Mouse (Mus musculus) 3134 (cell line): ENCODE data around the gene Ddx28.
A peak's percentile ranks its signal among the peaks of the same experiment; 100 is the strongest.
"Not testable (repeated sequence)": the region's sequence is repeated elsewhere in the genome, so short reads cannot be mapped to it uniquely, and the experiment has no call there.

ENCODE experiments used
- DNase-seq: peaks from one replicate; pipeline ENCODE4 v3.0.0-alpha.2; 2011; ENCODE audit warnings: low spot score; ENCODE audit not compliant: insufficient read length; ENCODE audit errors: extremely low read depth

The Ddx28 gene

GRCm38 (mm10) chr8:106017130-106017529 is 5.4 kb upstream of the Ddx28 start:
- no peak for DNase-seq

GRCm38 (mm10) chr8:106016284-106016683 is 4.6 kb upstream of the Ddx28 start:
- no peak for DNase-seq

- DNase-seq = not testable (repeated sequence)
Measured at GRCm38 (mm10) chr8:106012203-106012602, 521 bp upstream of the Ddx28 start.

- DNase-seq = peak; percentile 91
Measured at GRCm38 (mm10) chr8:106010748-106011642, 687 bp downstream of the Ddx28 start.

- DNase-seq = not testable (repeated sequence)
Measured at GRCm38 (mm10) chr8:106007891-106008290, 3.8 kb downstream of the Ddx28 start.

GRCm38 (mm10) chr8:106007135-106007534 is 4.5 kb downstream of the Ddx28 start:
- DNase-seq = peak; percentile 24

GRCm38 (mm10) chr8:106006413-106006812 is 5.3 kb downstream of the Ddx28 start:
- DNase-seq = no peak

GRCm38 (mm10) chr8:106005875-106006274 is 5.8 kb downstream of the Ddx28 start, which contains the start of gene Dpep2nb:
Gene Dpep2nb, minus strand, starts transcription at chr8:106005975.
- DNase-seq = no peak

GRCm38 (mm10) chr8:106004538-106005207 is 7.0 kb downstream of the Ddx28 start:
- no peak for DNase-seq

GRCm38 (mm10) chr8:106001908-106002307 is 9.8 kb downstream of the Ddx28 start:
- no peak for DNase-seq

- DNase-seq = no peak
Measured at GRCm38 (mm10) chr8:105998971-105999370, 12.7 kb downstream of the Ddx28 start.

- DNase-seq = no peak
Measured at GRCm38 (mm10) chr8:105996359-105996758, 15.3 kb downstream of the Ddx28 start.

GRCm38 (mm10) chr8:105993226-105993625 is 18.5 kb downstream of the Ddx28 start:
- no peak for DNase-seq

- no peak for DNase-seq
Measured at GRCm38 (mm10) chr8:105992499-105992898, 19.2 kb downstream of the Ddx28 start.

GRCm38 (mm10) chr8:105991546-105991945 is 20.1 kb downstream of the Ddx28 start:
- peak; percentile 26 for DNase-seq

- peak; percentile 61 for DNase-seq
Measured at GRCm38 (mm10) chr8:105990856-105991387, 20.8 kb downstream of the Ddx28 start, which contains the start of gene Dus2. Gene Dus2, plus strand, starts transcription at chr8:105991337.

- no peak for DNase-seq
Measured at GRCm38 (mm10) chr8:105988546-105988945, 23.1 kb downstream of the Ddx28 start.

- not testable (repeated sequence) for DNase-seq
Measured at GRCm38 (mm10) chr8:105983406-105983805, 28.3 kb downstream of the Ddx28 start.

- no peak for DNase-seq
Measured at GRCm38 (mm10) chr8:105981146-105981545, 30.5 kb downstream of the Ddx28 start.

- DNase-seq = no peak
Measured at GRCm38 (mm10) chr8:105979325-105979724, 32.4 kb downstream of the Ddx28 start, which contains the start of gene Dpep3. Gene Dpep3, minus strand, starts transcription at chr8:105979429.

- no peak for DNase-seq
Measured at GRCm38 (mm10) chr8:105975363-105975762, 36.3 kb downstream of the Ddx28 start.
